ENCODE assay signal across 8 mouse cellular contexts in the genomic region with DNA sequence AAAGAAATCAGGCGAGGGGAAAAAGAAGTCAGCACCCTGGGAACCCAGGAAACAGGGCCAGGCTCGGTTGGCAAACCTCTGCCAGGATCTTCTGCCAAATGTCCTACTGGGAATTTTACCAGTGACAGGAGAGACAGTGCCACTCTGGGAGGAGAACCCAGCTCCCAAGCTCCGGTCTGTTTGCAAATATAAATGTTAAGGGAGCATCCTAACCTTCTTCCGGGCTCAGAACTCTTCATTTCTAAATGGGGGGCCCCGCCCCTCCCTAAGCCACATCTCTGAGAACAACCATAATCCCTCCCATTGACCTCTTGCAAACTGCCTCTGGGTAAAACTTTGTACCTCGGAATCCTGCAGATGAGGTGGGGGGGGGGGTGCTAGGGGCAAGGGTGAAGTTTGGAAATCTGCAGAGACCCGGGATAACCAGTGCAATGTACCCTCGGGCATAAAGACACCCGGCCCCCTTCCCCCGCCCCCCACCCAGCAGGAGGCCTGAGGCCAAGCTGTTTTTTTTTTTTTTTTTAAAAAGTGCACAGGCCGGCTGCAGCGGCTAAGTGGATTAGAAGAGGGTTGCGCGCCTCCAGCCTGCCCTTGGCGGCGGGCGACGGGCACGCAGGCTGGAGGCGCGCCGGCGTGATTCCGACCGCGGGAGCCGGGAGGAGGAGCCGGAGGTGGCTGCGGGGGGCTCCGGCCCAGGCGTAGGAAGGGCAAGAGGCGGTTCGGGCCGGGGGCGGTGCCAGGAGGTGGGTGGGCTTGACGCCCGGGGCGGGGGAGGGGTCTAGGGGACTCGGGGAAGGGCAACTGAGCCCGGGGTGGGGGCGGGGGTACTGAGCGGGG. TPM values are rescaled to one million over a fixed set of nuclear protein-coding genes. Genes with fewer than 3 reads are reported as not detected.
DNase-seq lines count a peak whose midpoint lies in the region; ATAC-seq and TF ChIP-seq lines count a peak whose summit lies in the region.

No protein-coding gene starts in this region.

- H3K36me3 ChIP-seq in CH12.LX (replicated peaks in 1 of 2; ENCODE audit: control insufficient read depth in 1 of 2, insufficient read depth in 1 of 2, low read length in 1 of 2): peaks cover 0 to 26% of the 10 kb centered on the region in 2 experiments
- no peaks in the 10 kb centered on the region for H3K36me3 ChIP-seq in forebrain, embryonic 11.5 days (ENCODE audit: control insufficient read depth, insufficient read depth, low read length)
- no peaks in the 10 kb centered on the region for H3K36me3 ChIP-seq in heart, postnatal 0 days (replicated peaks; ENCODE audit: control insufficient read depth, insufficient read depth, low read length)
- no peaks in the 10 kb centered on the region for H3K36me3 ChIP-seq in neural tube, embryonic 14.5 days (ENCODE audit: control insufficient read depth, insufficient read depth, low read length)
- no peaks in the 10 kb centered on the region for H3K36me3 ChIP-seq in testis, adult 2 months (ENCODE audit: control insufficient read depth, insufficient read depth, low read length)

- H3K9me3 ChIP-seq in CH12.LX (replicated peaks; ENCODE audit: low read length): peaks cover 2% of the 10 kb centered on the region
- H3K9me3 ChIP-seq in forebrain, embryonic 11.5 days (ENCODE audit: control insufficient read depth, low read length): no peaks in the 10 kb centered on the region
- H3K9me3 ChIP-seq in heart, postnatal 0 days (replicated peaks; ENCODE audit: control insufficient read depth, low read length): no peaks in the 10 kb centered on the region
- H3K9me3 ChIP-seq in neural tube, embryonic 14.5 days (ENCODE audit: control insufficient read depth, low read length): no peaks in the 10 kb centered on the region

- TF ChIP-seq EP300 in CH12.LX (IDR thresholded peaks at IDR 0.05; ENCODE audit: low read length): no peak
- TF ChIP-seq EP300 in heart, postnatal 0 days (IDR thresholded peaks at IDR 0.05; ENCODE audit: low read depth): no peak

- TF ChIP-seq CTCF in CH12.LX (conservative IDR thresholded peaks at IDR 0.05 in 1 of 2, IDR thresholded peaks at IDR 0.05 in 1 of 2; ENCODE audit: low read depth in 2 of 2, low read length in 2 of 2): peak in 1 of 2 experiments; percentile 81; a peak in 2 of 4 replicates
- peak; percentile 59 for TF ChIP-seq CTCF in heart, postnatal 0 days (IDR thresholded peaks at IDR 0.05; ENCODE audit: low read depth)
- TF ChIP-seq CTCF in testis, adult 2 months (IDR thresholded peaks at IDR 0.05; ENCODE audit: control insufficient read depth, insufficient read depth, insufficient replicate concordance, low read depth, low read length): peak; percentile 42

- dilution Hi-C loops in CH12.LX (cut with MboI; ENCODE audit: extremely low pct_ligation_motif_present, extremely low pct_unique_long_range_greater_than_20kb, low sequenced_read_pairs): no loop called here

- DNase-seq in CH12.LX (ENCODE audit: extremely low read depth): peak; percentile 88
- peak; percentile 93 for DNase-seq in forebrain, embryonic 11.5 days (ENCODE audit: low spot score)
- peak; percentile 63 for DNase-seq in heart, postnatal 0 days (ENCODE audit: low spot score)
- peak; percentile 80 to 90 for DNase-seq in kidney, postnatal 36 days
- DNase-seq in lung, adult 18-20 months: peak; percentile 76 to 83

- H3K27me3 ChIP-seq in CH12.LX (replicated peaks): no peaks in the 10 kb centered on the region
- peaks cover 20% of the 10 kb centered on the region for H3K27me3 ChIP-seq in forebrain, embryonic 11.5 days (ENCODE audit: control insufficient read depth, insufficient read depth, low read length)
- H3K27me3 ChIP-seq in heart, postnatal 0 days (ENCODE audit: control insufficient read depth, insufficient read depth, low read length): no peaks in the 10 kb centered on the region
- H3K27me3 ChIP-seq in neural tube, embryonic 14.5 days (ENCODE audit: control insufficient read depth, insufficient read depth, low read length): peaks cover 13% of the 10 kb centered on the region
- no peaks in the 10 kb centered on the region for H3K27me3 ChIP-seq in testis, adult 2 months (ENCODE audit: control insufficient read depth, insufficient read depth, low read length)

- in situ Hi-C loops in CH12.LX (cut with MboI; ENCODE audit: low pct_ligation_motif_present, low pct_unique_long_range_greater_than_20kb, low sequenced_read_pairs): loop anchor here (5.0 kb wide), 1 partner anchor 38 kb away; no protein-coding TSS in a partner anchor

- peaks cover 52% of the 10 kb centered on the region for H3K79me2 ChIP-seq in CH12.LX (replicated peaks; ENCODE audit: control insufficient read depth, extremely low read depth, insufficient read depth, poor library complexity, severe bottlenecking)

- 2% methylated on average over 42 of the region's 42 CpGs for WGBS in forebrain, embryonic 11.5 days
- WGBS in heart, postnatal 0 days: 4% methylated on average over 40 of the region's 42 CpGs
- WGBS in neural tube, embryonic 14.5 days: 2% methylated on average over 37 of the region's 42 CpGs

- peaks cover 24 to 53% of the 10 kb centered on the region in 2 experiments for H3K4me1 ChIP-seq in CH12.LX (ENCODE audit: control insufficient read depth in 1 of 2, insufficient read depth in 2 of 2)
- H3K4me1 ChIP-seq in brown adipose tissue, adult 24 weeks (ENCODE audit: control insufficient read depth, insufficient read depth, insufficient read length, low read length): peaks cover 3% of the 10 kb centered on the region; the same call in 1 of the 2 replicates
- H3K4me1 ChIP-seq in forebrain, embryonic 11.5 days (replicated peaks; ENCODE audit: control insufficient read depth, insufficient read depth, low read length): peaks cover 19% of the 10 kb centered on the region
- H3K4me1 ChIP-seq in heart, postnatal 0 days (ENCODE audit: control insufficient read depth, insufficient read depth): 0 out of 2 replicates have a peak, but pooled peaks cover 3% of the 10 kb centered on the region
- H3K4me1 ChIP-seq in neural tube, embryonic 14.5 days (ENCODE audit: control insufficient read depth, insufficient read depth, low read length): peaks cover 19% of the 10 kb centered on the region; the same call in 1 of the 2 replicates
- H3K4me1 ChIP-seq in testis, adult 2 months (ENCODE audit: control insufficient read depth, insufficient read depth, low read length): peaks cover 18% of the 10 kb centered on the region

- peak overlapping the region; percentile 90 for H3K27ac ChIP-seq in CH12.LX (ENCODE audit: insufficient read depth, low read depth)
- H3K27ac ChIP-seq in brown adipose tissue, adult 24 weeks (replicated peaks; ENCODE audit: low read depth, low read length): no peak overlapping the region
- H3K27ac ChIP-seq in forebrain, embryonic 11.5 days (ENCODE audit: low read depth, low read length): no peak overlapping the region
- peak overlapping the region; percentile 93 for H3K27ac ChIP-seq in heart, postnatal 0 days (ENCODE audit: low read depth)
- no peak overlapping the region for H3K27ac ChIP-seq in neural tube, embryonic 14.5 days (ENCODE audit: low read depth, low read length)
- no peak overlapping the region for H3K27ac ChIP-seq in testis, adult 2 months (ENCODE audit: control insufficient read depth, insufficient read depth, low read depth, low read length)

- peak overlapping the region; percentile 99 for H3K9ac ChIP-seq in CH12.LX (ENCODE audit: insufficient read depth, low read depth)
- peak overlapping the region; percentile 35 for H3K9ac ChIP-seq in forebrain, embryonic 11.5 days (ENCODE audit: low read length)
- peak overlapping the region; percentile 93 for H3K9ac ChIP-seq in heart, postnatal 0 days (replicated peaks; ENCODE audit: low read depth, low read length)
- H3K9ac ChIP-seq in neural tube, embryonic 14.5 days (replicated peaks; ENCODE audit: low read depth, low read length): peak overlapping the region; percentile 67

- no peak; the same call in 1 of the 2 replicates for TF ChIP-seq POLR2A in CH12.LX (IDR thresholded peaks at IDR 0.05; ENCODE audit: low read depth, low read length)
- no peak for TF ChIP-seq POLR2A in testis, adult 2 months (IDR thresholded peaks at IDR 0.05; ENCODE audit: control insufficient read depth, low read depth, low read length)

- peak overlapping the region; percentile 72 to 88 (median 84) for H3K4me3 ChIP-seq in CH12.LX (replicated peaks in 1 of 3; ENCODE audit: low read depth in 2 of 3, low read length in 2 of 3, poor library complexity in 1 of 3)
- peak overlapping the region; percentile 85 for H3K4me3 ChIP-seq in brown adipose tissue, adult 24 weeks (ENCODE audit: insufficient read depth, low read depth, low read length)
- H3K4me3 ChIP-seq in forebrain, embryonic 11.5 days (ENCODE audit: low read depth, low read length): peak overlapping the region; percentile 61
- H3K4me3 ChIP-seq in heart, postnatal 0 days (ENCODE audit: low read depth, low read length): peak overlapping the region; percentile 94
- H3K4me3 ChIP-seq in neural tube, embryonic 14.5 days (ENCODE audit: low read depth, low read length): peak overlapping the region; percentile 62
- peak overlapping the region; percentile 88; the same call in 1 of the 2 replicates for H3K4me3 ChIP-seq in testis, adult 2 months (ENCODE audit: control insufficient read depth, low read depth, low read length)

- peak; percentile 75 for ATAC-seq in forebrain, embryonic 11.5 days (replicated peaks; ENCODE audit: low FRiP score)
- peak; percentile 59 for ATAC-seq in heart, postnatal 0 days (ENCODE audit: insufficient read depth, low read depth)
- ATAC-seq in neural tube, embryonic 14.5 days (ENCODE audit: low read depth): peak; percentile 80

- peak overlapping the region; percentile 80 for H3K4me2 ChIP-seq in CH12.LX (ENCODE audit: insufficient read depth, low read depth, poor library complexity, severe bottlenecking)
- H3K4me2 ChIP-seq in forebrain, embryonic 11.5 days (ENCODE audit: low read depth, low read length, severe bottlenecking): peak overlapping the region; percentile 100
- peak overlapping the region; percentile 100 for H3K4me2 ChIP-seq in heart, postnatal 0 days (ENCODE audit: low read depth, low read length)
- peak overlapping the region; percentile 100 for H3K4me2 ChIP-seq in neural tube, embryonic 14.5 days (ENCODE audit: low read depth, low read length)

- peak; percentile 60 for TF ChIP-seq RAD21 in CH12.LX (IDR thresholded peaks at IDR 0.05; ENCODE audit: low read depth, low read length)

TF ChIP-seq in CH12.LX, 34 proteins besides CTCF, POLR2A, EP300 and RAD21 (continues in another document):
- peak; percentile 23 for TF ChIP-seq ZC3H11A (IDR thresholded peaks at IDR 0.05; ENCODE audit: low read depth, low read length)

RNA-seq across cellular contexts. Expression of a gene that starts 2.3 kb away (rescaled TPM):
- 51.4 and 58.2 TPM in 2 replicates for total RNA-seq in CH12.LX (2012; rRNA removed)
- 21.9 and 25.6 TPM in 2 replicates for total RNA-seq in CH12.LX (2014; rRNA removed)
- polyA plus RNA-seq in CH12.LX (2012; ENCODE audit: insufficient read length, low read depth): 50.3 and 60.1 TPM in 2 replicates
- polyA plus RNA-seq in brown adipose tissue, adult 24 weeks (2012; ENCODE audit: insufficient read depth, insufficient read length, missing spikeins): 1.9 and 2.6 TPM in 2 replicates
- polyA plus RNA-seq in forebrain, embryonic 11.5 days (2014; fragmentation: Nextera tagmentation; extraction: Ambion mirVana): 0.29 and 0.55 TPM in 2 replicates
- 1.9 and 2.3 TPM in 2 replicates for total RNA-seq in heart, postnatal 0 days (2014; rRNA removed; ENCODE audit: low replicate concordance)
- polyA plus RNA-seq in heart, postnatal 0 days (2015; fragmentation: Nextera tagmentation; extraction: Ambion mirVana): 0.60 and 0.72 TPM in 2 replicates
- 0.44 and 0.52 TPM in 2 replicates for polyA plus RNA-seq in neural tube, embryonic 14.5 days (2014; fragmentation: Nextera tagmentation; extraction: Ambion mirVana)
- polyA plus RNA-seq in testis, adult 2 months (2012; rRNA removed): 2.9 and 3.4 TPM in 2 replicates

Comparison
In these comparisons a context has a peak if more than half of its experiments do, and no peak if none do; other contexts are left out.
1. H3K27ac ChIP-seq: peak in CH12.LX (single experiment) and heart, postnatal 0 days (single experiment); none in brown adipose tissue, adult 24 weeks (single experiment), forebrain, embryonic 11.5 days (single experiment), neural tube, embryonic 14.5 days (single experiment) and testis, adult 2 months (single experiment).
2. H3K9ac ChIP-seq: peak in every context shown above with its lines; median percentile 99 in CH12.LX; 93 in heart, postnatal 0 days; 67 in neural tube, embryonic 14.5 days; 35 in forebrain, embryonic 11.5 days.
3. RNA of a gene that starts 2.3 kb away (polyA plus RNA-seq): 50.3 to 60.1 TPM in CH12.LX; 2.9 to 3.4 TPM in testis, adult 2 months, 1.9 to 2.6 TPM in brown adipose tissue, adult 24 weeks, 0.60 to 0.72 TPM in heart, postnatal 0 days, 0.44 to 0.52 TPM in neural tube, embryonic 14.5 days and 0.29 to 0.55 TPM in forebrain, embryonic 11.5 days; every median in the first group is over 10 times any median in the second.
4. Peak in every context shown above with its lines, with median percentiles within 50 percentile points of each other: DNase-seq, H3K4me2 ChIP-seq, H3K4me3 ChIP-seq and ATAC-seq.